Mouse (Mus musculus) small intestine, adult 2 months (tissue): ENCODE results near the gene Adam23.

Source experiments
- CTCF ChIP-seq: fragments of 200-500 bp; IDR thresholded peaks from 2 replicates; pipeline ENCODE4 v1.5.1; 2012; ENCODE audit warnings: low read depth, mild to moderate bottlenecking, control low read depth, inconsistent platforms, low read length, moderate library complexity, mixed read lengths; ENCODE audit not compliant: insufficient replicate concordance, insufficient read length; ENCODE audit errors: extremely low read depth
- POLR2A ChIP-seq: fragments of 200-500 bp; IDR thresholded peaks from 2 replicates; pipeline ENCODE4 v1.6.1; 2012; ENCODE audit warnings: low read depth, mild to moderate bottlenecking, control low read depth, inconsistent platforms, low read length, moderate library complexity

GRCm38 (mm10) chr1:63639921-63640320 is 194.2 kb downstream of the Adam23 start:
- TF ChIP-seq CTCF (no peak), POLR2A (no peak)
